Mouse (Mus musculus): ENCODE measurements around the gene Zbtb16. TPM values are rescaled to one million over a fixed set of nuclear protein-coding genes. Genes with fewer than 3 reads are reported as not detected.

The Zbtb16 gene
- polyA plus RNA-seq, 1 experiment, result 1.8 TPM

GRCm38 (mm10) chr9:48666702-48667101 lies 169.3 kb downstream of the Zbtb16 start:
- Histone ChIP-seq H3K4me3 (ENCODE audit: low read depth, low read length) (no peak overlapping the region), H3K27me3 (ENCODE audit: control insufficient read depth, insufficient read depth, low read length) (no peaks in the 10 kb centered on the region), H3K27ac (ENCODE audit: insufficient read depth, low read depth, low read length) (no peak overlapping the region), H3K36me3 (ENCODE audit: control insufficient read depth, insufficient read depth, low read length) (no peaks in the 10 kb centered on the region), H3K4me1 (ENCODE audit: control insufficient read depth, insufficient read depth, insufficient read length, low read length) (no peaks in the 10 kb centered on the region; the same call in 1 of the 2 replicates)
- TF ChIP-seq POLR2A (IDR thresholded peaks at IDR 0.05; ENCODE audit: low read depth, low read length), result no peak
- TF ChIP-seq CTCF (IDR thresholded peaks at IDR 0.05; ENCODE audit: extremely low read depth, insufficient read length, insufficient replicate concordance, low read depth, low read length), result no peak
- 83% methylated on average over 3 of the region's 3 CpGs for WGBS

- Histone ChIP-seq H3K27me3 (ENCODE audit: control insufficient read depth, insufficient read depth, low read length) (no peaks in the 10 kb centered on the region), H3K4me1 (ENCODE audit: control insufficient read depth, insufficient read depth, insufficient read length, low read length) (no peaks in the 10 kb centered on the region; the same call in 1 of the 2 replicates), H3K36me3 (ENCODE audit: control insufficient read depth, insufficient read depth, low read length) (no peaks in the 10 kb centered on the region), H3K27ac (ENCODE audit: insufficient read depth, low read depth, low read length) (no peak overlapping the region), H3K4me3 (ENCODE audit: low read depth, low read length) (no peak overlapping the region)
- no peak for TF ChIP-seq POLR2A (IDR thresholded peaks at IDR 0.05; ENCODE audit: low read depth, low read length)
- no peak for TF ChIP-seq CTCF (IDR thresholded peaks at IDR 0.05; ENCODE audit: extremely low read depth, insufficient read length, insufficient replicate concordance, low read depth, low read length)
- 22% methylated on average over 13 of the region's 13 CpGs for WGBS
Observed at GRCm38 (mm10) chr9:48663052-48663433, 173.0 kb downstream of the Zbtb16 start.

- Histone ChIP-seq H3K36me3 (ENCODE audit: control insufficient read depth, insufficient read depth, low read length) (no peaks in the 10 kb centered on the region), H3K27me3 (ENCODE audit: control insufficient read depth, insufficient read depth, low read length) (no peaks in the 10 kb centered on the region), H3K4me3 (ENCODE audit: low read depth, low read length) (no peak overlapping the region), H3K4me1 (ENCODE audit: control insufficient read depth, insufficient read depth, insufficient read length, low read length) (no peaks in the 10 kb centered on the region; the same call in 1 of the 2 replicates), H3K27ac (ENCODE audit: insufficient read depth, low read depth, low read length) (no peak overlapping the region)
- WGBS, result 18% methylated on average over 15 of the region's 15 CpGs
- TF ChIP-seq POLR2A (IDR thresholded peaks at IDR 0.05; ENCODE audit: low read depth, low read length), result no peak
Observed at GRCm38 (mm10) chr9:48662361-48663051, 173.5 kb downstream of the Zbtb16 start.

GRCm38 (mm10) chr9:48661225-48662023 lies 174.6 kb downstream of the Zbtb16 start:
- Histone ChIP-seq H3K4me3 (ENCODE audit: low read depth, low read length) (no peak overlapping the region), H3K27me3 (ENCODE audit: control insufficient read depth, insufficient read depth, low read length) (no peaks in the 10 kb centered on the region; the same call in 1 of the 2 replicates), H3K27ac (ENCODE audit: insufficient read depth, low read depth, low read length) (no peak overlapping the region), H3K36me3 (ENCODE audit: control insufficient read depth, insufficient read depth, low read length) (no peaks in the 10 kb centered on the region), H3K4me1 (ENCODE audit: control insufficient read depth, insufficient read depth, insufficient read length, low read length) (no peaks in the 10 kb centered on the region; the same call in 1 of the 2 replicates)
- TF ChIP-seq CTCF (IDR thresholded peaks at IDR 0.05; ENCODE audit: extremely low read depth, insufficient read length, insufficient replicate concordance, low read depth, low read length) (no peak), POLR2A (IDR thresholded peaks at IDR 0.05; ENCODE audit: low read depth, low read length) (no peak)
- WGBS, result 78% methylated on average over 9 of the region's 9 CpGs

GRCm38 (mm10) chr9:48655525-48656169 lies 180.4 kb downstream of the Zbtb16 start:
- H3K27me3 ChIP-seq (ENCODE audit: control insufficient read depth, insufficient read depth, low read length), result no peaks in the 10 kb centered on the region; the same call in 1 of the 2 replicates

GRCm38 (mm10) chr9:48654730-48655129 lies 181.3 kb downstream of the Zbtb16 start:
- TF ChIP-seq CTCF (IDR thresholded peaks at IDR 0.05; ENCODE audit: extremely low read depth, insufficient read length, insufficient replicate concordance, low read depth, low read length), result no peak
- no peak for TF ChIP-seq POLR2A (IDR thresholded peaks at IDR 0.05; ENCODE audit: low read depth, low read length)
- Histone ChIP-seq H3K4me1 (ENCODE audit: control insufficient read depth, insufficient read depth, insufficient read length, low read length) (no peaks in the 10 kb centered on the region), H3K36me3 (ENCODE audit: control insufficient read depth, insufficient read depth, low read length) (no peaks in the 10 kb centered on the region), H3K27me3 (ENCODE audit: control insufficient read depth, insufficient read depth, low read length) (no peaks in the 10 kb centered on the region; the same call in 1 of the 2 replicates), H3K4me3 (ENCODE audit: low read depth, low read length) (no peak overlapping the region), H3K27ac (ENCODE audit: insufficient read depth, low read depth, low read length) (no peak overlapping the region)
- 18% methylated on average over 8 of the region's 8 CpGs for WGBS

More at GRCm38 (mm10) chr9:48655525-48656169, 180.4 kb downstream of the Zbtb16 start:
- 40% methylated on average over 5 of the region's 5 CpGs for WGBS
- H3K4me3 ChIP-seq (ENCODE audit: low read depth, low read length), result no peak overlapping the region
- TF ChIP-seq CTCF (IDR thresholded peaks at IDR 0.05; ENCODE audit: extremely low read depth, insufficient read length, insufficient replicate concordance, low read depth, low read length), result no peak
- no peak for TF ChIP-seq POLR2A (IDR thresholded peaks at IDR 0.05; ENCODE audit: low read depth, low read length)
- no peaks in the 10 kb centered on the region for H3K36me3 ChIP-seq (ENCODE audit: control insufficient read depth, insufficient read depth, low read length)
- no peaks in the 10 kb centered on the region for H3K4me1 ChIP-seq (ENCODE audit: control insufficient read depth, insufficient read depth, insufficient read length, low read length)
- no peak overlapping the region for H3K27ac ChIP-seq (ENCODE audit: insufficient read depth, low read depth, low read length)
